Mouse (Mus musculus): Measurements from ENCODE around the gene Cby1.

Gene Cby1

DNA sequence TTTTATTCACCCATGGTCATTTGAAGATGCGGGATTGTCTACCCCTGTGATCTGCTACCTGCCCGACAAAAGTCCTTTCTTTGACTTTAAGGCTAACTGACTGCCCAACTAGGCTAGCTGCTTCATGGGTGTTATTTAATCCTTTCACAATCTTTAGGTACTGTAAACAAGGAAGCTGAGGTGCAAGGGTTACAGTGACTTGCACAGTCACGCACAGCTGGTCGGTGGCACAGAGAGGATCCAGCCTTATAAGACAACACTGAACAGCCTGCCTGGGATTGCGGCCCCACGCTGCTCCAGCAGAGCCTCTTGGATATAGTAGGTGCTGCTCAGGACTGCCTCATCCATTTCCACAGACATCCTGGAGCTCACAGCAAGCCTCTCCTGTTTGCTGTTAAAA is 24.1 kb downstream of the Cby1 start:
- no peak for DNase-seq

- no peak for DNase-seq
Observed at GRCm38 (mm10) chr15:79683707-79684465, 24.9 kb downstream of the Cby1 start.

DNA sequence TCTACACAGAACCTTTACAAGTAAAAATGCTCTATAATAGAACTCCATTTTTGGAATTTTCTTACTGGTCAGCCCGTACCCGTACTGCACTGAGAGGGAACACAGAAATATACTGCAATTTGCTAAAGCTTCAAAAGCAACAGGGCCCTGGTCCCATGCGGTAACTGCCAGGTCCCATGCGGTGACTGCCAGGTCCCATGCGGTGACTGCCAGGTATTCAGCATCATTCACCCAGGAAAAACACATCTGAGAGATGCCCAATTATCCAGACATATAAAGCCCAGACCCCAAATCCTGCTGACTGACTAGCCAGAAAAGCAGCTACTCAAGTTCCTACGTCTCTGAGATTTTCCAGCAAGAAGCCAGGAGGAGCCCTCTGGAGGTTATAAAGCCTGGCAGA is 25.6 kb downstream of the Cby1 start:
- peak; percentile 53 for DNase-seq

DNA sequence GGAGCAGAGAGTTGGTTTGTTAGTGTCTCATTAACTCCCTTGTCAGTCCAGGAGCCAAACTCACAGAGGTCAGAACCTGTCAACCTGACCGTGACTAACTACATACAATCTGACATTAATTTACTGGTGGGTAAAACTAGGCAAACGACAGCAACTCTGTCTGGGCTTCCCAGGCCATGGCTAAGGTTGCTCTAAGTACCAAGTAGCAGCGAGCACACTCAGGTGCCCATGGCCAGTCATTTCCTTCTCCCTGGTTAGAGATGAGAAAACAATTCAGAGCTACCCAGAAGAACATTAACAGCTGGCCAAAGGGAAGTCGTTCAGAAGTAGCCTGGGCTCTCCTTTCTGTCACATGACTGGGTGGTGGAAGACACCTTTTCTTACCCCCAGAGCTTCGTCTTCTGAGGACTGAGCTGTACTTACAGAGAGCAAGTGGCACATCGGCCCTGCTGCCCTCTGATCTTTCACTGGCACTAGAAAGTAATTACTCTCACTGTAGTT is 26.2 kb downstream of the Cby1 start:
- DNase-seq, result no peak

- DNase-seq, result no peak
Observed at GRCm38 (mm10) chr15:79686046-79686869, 27.3 kb downstream of the Cby1 start.

DNA sequence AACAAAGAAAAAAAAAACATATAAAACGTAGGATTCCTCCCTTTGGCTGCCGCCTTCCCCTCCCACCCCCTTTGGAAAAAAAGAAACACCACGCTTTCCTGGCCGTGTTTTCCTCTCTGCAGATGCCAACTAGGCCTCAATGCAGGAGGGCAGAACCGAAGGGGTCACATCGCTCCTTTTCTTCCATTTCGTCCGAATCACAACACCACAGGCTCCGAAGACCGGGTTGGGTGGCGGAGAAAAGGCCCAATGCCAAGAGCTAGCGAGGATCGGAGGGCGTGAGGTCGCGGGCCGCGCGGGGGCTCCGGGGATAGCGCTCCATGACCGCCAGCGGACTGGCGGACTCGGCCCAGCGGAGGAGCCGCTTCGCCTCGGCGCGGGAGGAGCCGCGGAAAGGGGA is 28.2 kb downstream of the Cby1 start:
- DNase-seq, result no peak

DNA sequence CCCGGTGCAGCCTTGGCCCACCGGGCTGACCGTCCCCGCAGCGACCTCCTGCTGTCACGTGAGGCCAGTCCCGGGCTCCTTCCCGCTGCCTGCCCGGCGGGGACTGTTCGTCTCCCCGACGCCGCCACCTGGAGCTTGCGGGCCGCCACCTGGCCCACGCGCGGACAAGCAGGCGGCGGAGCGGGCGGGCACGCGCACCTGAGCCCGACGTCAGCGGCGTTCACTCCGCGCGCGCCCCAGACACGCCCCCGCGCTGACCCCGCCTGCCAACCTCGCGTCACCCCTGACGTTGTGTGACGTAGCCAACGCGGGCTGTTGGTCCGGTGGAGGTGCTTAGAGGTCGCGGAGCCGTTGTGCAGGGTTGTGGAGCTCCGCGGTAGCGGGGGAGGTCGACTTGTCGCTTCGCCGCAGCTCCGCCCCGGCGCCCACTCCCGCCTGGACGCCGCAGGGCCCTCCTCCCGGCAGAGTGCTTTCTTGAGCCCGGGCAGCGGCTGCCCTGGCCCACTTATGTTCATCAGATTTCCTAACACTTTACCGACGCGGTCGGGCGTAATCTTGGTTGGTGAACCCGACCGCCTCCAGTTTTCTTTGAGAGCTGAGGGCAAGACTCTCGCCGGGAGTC is 28.8 kb downstream of the Cby1 start, which contains the start of gene Josd1:
Josd1 (minus strand) TSS at position 274 of the 622 bp plus-strand sequence.
- peak; percentile 98 for DNase-seq

DNA sequence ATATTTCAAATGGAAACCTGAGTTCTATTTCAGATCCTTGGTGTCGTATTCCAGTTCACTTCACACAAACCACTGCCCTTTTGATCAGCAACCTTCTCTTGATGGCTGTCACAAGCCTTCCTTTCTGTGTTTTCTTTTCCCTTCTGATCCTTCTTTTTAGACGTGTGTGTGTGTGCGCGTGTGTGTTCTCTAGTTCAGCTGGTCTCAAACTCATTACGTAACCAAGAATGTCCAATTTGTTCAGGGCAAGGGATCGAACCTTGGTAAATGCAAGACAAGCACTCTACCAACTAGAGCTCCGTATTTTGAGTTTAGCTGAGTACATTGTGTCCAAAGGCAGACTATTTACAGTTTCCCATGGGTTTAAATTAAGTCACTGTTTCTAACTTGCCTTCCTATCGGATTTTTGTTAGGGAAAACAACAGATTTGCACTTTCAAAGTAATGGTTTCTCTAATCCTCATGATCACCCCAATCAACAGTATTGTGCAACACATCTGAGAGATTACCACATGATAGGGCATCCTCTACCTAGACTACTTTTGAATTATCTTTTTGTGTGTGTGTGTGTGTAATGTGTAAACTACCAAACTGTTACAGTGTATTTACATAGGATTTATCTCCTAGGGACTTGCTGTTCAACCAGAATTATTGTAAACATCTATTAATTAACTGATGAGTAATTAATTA is 29.4 kb downstream of the Cby1 start:
- DNase-seq, result no peak

- no peak for DNase-seq
Observed at GRCm38 (mm10) chr15:79689662-79690425, 30.8 kb downstream of the Cby1 start.

DNA sequence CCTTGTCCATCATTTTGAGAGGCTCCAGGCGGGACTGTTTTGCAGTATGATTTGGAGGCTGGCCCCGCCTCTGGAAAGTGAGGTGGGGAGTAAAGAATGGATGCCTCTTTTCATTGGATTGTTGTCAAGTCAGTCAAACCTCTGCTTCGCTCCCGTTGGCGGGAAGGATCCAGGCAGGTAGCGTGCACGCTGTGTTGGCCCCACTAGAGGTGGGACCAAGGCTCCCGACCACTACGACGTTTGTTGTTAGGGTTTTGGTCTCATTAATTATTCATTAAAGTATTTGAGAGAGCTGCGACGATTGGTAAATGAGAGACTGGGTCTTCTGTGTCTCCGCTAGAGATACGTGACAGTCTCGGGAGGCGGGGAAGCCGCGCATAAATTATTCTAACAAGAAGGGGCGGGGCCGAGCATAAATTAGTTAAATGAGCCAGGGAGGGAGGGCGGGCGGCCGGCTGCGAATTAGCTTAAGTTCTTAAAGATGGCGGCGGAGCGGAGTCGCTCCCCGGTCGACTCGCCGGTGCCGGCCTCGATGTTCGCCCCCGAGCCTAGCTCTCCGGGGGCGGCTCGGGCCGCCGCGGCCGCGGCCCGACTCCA is 31.5 kb downstream of the Cby1 start, which contains the start of gene Gtpbp1:
Gtpbp1 (plus strand) TSS at position 420 of the 597 bp plus-strand sequence.
- peak; percentile 98 for DNase-seq

DNA sequence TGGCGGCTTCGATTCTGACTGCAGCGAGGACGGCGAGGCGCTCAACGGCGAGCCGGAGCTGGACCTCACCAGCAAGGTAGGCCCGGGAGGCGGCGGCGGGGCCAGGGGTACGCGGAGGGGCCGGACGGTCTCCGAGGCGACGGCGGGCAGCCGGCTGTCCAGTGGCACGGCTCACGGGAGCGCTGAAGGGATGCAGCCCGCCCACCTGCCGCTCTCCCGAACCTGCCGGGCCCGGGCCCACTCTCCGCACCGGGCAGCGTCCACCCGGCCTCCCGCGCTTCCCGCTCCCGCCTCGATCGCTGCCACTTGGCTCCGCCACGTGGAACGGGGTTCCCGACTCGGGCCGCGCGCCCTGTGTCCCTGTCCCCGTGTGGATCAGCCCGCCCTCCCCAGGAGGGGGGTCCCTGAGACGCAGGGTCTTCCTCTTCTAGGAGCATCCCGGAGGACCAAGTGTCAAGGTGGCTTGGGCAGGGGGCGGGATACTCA is 32.1 kb downstream of the Cby1 start:
- peak; percentile 62 for DNase-seq

DNA sequence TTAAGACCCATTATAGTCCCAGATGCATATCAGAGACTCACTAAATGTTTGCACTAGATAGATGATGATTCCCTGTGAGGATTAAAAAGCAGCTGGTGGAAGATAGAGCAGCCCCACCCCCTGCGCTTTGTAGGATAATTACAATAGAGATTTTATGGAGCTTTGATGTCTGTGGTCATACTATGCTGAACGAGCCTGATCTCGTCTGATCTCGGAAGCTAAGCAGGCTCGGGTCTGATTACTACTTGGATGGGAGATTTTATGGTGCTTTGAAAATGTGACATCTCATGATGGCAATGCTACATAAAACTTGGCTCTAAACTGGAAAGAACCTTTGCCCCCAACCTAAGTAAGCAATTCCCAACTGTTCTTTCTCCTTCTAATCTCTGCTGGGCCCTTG is 33.3 kb downstream of the Cby1 start:
- no peak for DNase-seq

DNA sequence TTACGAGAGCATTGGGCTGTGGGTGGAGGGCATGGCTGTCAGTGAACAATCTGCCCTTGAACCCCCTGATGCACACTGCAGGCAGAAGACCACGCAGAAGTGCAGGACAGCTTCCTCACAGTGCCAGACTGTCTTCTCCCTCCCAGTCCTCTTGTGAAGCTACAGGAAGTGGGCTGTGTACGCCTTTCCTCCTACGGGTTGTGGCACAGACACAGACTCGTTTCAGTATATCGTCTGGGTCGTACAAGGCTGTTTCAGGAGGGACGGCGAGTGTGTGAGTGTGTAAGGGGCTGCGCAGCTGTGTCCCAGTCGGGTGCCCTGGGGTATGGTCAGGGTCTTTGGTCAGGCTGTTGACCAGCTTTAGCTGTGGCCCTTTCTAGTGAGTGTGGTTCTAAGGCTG is 34.7 kb downstream of the Cby1 start:
- DNase-seq, result no peak

DNA sequence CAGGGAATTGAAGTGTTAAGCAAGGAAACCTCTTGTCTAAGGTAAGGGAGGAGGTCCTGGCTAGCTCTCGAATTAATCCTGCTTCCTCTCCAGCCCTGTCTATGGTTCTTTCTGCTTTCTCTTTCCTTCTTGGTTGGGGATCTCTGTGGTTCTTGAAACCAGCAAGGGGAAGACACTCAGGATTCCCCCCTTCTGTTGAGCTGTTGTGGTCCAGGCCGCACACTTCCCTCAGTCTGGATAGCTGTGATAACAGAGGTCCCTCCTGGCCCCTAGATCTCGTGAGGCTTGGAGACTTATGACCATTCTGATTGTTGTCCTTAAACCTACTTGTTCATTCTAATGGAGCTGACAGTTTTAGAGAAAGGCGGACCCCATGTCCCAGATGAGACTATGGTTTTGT is 35.5 kb downstream of the Cby1 start:
- no peak for DNase-seq

- DNase-seq, result no peak
Observed at GRCm38 (mm10) chr15:79695516-79695915, 36.5 kb downstream of the Cby1 start.

DNA sequence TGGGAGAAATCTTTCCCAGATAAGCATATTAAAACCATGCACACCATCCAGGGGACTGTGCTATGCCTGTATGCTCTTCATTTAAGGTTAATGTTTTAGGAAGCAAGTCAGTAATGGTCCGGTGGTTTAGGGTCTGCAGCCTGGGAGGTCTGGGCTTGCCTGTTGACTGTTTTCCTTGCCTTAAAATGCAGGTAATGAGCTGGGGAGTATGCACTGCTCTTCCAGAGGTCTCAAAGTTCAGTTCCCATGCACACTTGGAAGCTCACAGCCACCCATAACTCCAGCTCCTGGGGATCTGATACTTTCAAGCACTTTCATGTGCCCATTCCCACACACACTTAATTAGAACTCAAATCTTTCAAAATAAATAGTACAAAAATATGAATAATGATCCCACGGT is 37.5 kb downstream of the Cby1 start:
- no peak for DNase-seq

- peak; percentile 52 for DNase-seq
Observed at GRCm38 (mm10) chr15:79697011-79697410, 38.0 kb downstream of the Cby1 start.

DNA sequence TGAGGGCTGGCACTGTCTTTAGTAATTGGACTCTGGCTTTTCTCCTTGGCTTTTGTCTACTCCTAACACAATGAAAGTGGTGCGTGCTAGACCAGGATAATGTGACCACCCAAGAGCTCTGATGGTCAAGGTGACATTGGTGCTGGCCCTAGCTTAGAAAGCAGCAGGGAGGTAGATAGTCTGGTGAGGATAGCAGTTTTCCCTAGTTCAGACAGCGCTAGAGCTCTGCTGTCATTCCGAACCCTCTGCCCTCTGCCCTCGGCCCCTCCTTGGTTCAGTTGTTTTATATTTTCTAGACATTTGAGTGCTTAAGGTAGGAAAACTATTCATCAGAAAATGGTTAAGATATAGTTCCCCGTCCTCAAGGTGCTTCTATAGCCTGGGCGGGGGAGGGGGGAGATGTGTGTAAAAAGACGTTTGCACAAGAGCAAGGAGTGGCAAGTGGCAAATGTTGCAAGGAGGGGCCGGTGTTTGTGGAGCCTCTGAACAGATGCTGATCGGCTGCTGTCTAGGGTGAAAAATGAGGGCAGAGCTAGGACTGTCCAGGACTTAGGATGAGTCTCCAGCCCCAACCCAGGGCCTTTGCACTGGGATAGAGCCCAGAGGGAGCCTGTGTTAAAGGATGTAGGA is 38.7 kb downstream of the Cby1 start:
- no peak for DNase-seq

GRCm38 (mm10) chr15:79706603-79707214 is 47.7 kb downstream of the Cby1 start:
- no peak for DNase-seq

- no peak for DNase-seq
Observed at GRCm38 (mm10) chr15:79708229-79708822, 49.3 kb downstream of the Cby1 start.
